Comparison of ENCODE assay signal across 25 mouse cellular contexts in the genomic region with DNA sequence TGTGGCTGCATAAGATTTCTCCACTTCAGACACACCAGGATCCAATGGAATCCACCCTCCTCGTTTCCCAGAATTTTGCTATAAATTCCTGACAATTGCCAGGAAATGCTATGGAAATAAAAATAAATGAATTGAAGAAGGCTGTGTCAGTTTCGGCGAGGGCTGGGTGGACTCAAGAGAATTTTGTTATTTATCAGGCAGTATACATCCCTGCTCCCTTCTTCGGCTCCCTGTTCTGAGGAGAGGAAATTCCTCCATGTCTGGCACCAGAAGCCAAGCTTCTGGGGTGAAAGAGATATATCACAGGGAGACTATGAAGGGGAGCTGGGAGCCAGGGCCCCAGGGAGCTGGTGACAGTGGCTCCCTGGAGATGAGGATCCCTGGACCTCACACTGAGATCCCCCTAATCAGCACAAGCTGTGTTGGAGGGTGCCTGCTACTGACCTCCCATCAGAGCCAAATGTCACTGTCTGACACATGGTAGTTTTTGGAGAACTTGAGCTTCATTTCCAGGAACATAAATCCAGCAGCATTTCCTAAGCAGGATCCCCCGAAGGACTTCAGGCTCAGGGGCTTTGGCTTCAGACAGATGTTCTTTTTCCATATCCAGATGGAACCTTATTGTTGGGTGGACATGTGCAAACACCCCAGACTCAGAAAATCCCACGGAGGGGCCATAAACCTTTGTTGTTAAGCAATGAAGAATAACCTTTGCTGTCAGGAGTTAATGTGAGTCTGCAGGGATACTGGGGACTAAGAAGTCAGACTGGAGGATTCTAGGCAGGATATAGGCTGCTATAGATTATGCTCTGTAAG.
DNase-seq lines count a peak whose midpoint lies in the region; TF ChIP-seq lines count a peak whose summit lies in the region.
"Had no signal": no experiment of that assay in that cellular context is flagged by ENCODE, and none has a peak within 500 bp of the region (broad histone marks: within the 10 kb centered on the region; RNA-seq: fewer than 3 reads in every experiment).

No protein-coding gene starts in this region.

- peak overlapping the region; percentile 65; the same call in 1 of the 2 replicates for H3K27ac ChIP-seq in embryonic fibroblast, embryonic 13.5 days (ENCODE audit: insufficient read depth, low read length)
- H3K27ac ChIP-seq: forebrain, embryonic 10.5 days; forebrain, embryonic 15.5 days; gastrocnemius, adult 2 months; heart, adult 2 months; hindbrain, embryonic 14.5 days; limb, embryonic 13.5 days; lung, embryonic 15.5 days had no signal

- DNase-seq in heart, adult 11 months: peak; percentile 72
- no peak for DNase-seq in heart, postnatal 14 days
- DNase-seq in kidney, postnatal 10 days: peak; percentile 53
- DNase-seq in kidney, postnatal 36 days: no peak
- peak; percentile 2 for DNase-seq in NIH3T3 (ENCODE audit: low read depth)
- DNase-seq in thymus, postnatal 4 days: no peak
- DNase-seq: adrenal gland, postnatal 14 days; cerebellum, adult 11 months; cerebellum, adult 9-10 months; gastrocnemius, adult 2 months; gastrocnemius, postnatal 36 days; heart, adult 2 months; lung, postnatal 36 days; midbrain, embryonic 14.5 days; right cerebral cortex, postnatal 14 days; thymus, adult 18-20 months; thymus, postnatal 36 days had no signal

- intact Hi-C loops in heart, postnatal 14 days (cut with DNase I): no loop called here

- no peak for TF ChIP-seq CTCF in embryonic fibroblast, embryonic 13.5 days (IDR thresholded peaks at IDR 0.05; ENCODE audit: borderline replicate concordance, insufficient read depth, low read length)

- no peak for TF ChIP-seq POLR2A in embryonic fibroblast, embryonic 13.5 days (IDR thresholded peaks at IDR 0.05; ENCODE audit: low read depth, low read length)

- no peaks in the 10 kb centered on the region for H3K4me1 ChIP-seq in embryonic fibroblast, embryonic 13.5 days (ENCODE audit: control insufficient read depth, insufficient read depth, low read length)
- H3K4me1 ChIP-seq: forebrain, embryonic 10.5 days; forebrain, embryonic 15.5 days; megakaryocyte, embryonic 14.5 days had no signal

- H3K4me3 ChIP-seq in embryonic fibroblast, embryonic 13.5 days (ENCODE audit: insufficient read depth, low read length): no peak overlapping the region
- H3K4me3 ChIP-seq: forebrain, embryonic 10.5 days; forebrain, embryonic 15.5 days; gastrocnemius, adult 2 months; heart, adult 2 months; heart, embryonic 12.5 days; limb, embryonic 13.5 days; lung, embryonic 15.5 days; megakaryocyte, embryonic 14.5 days had no signal

Comparison
In these comparisons a context has a peak if more than half of its experiments do, and no peak if none do; other contexts are left out.
1. DNase-seq: peak in heart, adult 11 months (single experiment), kidney, postnatal 10 days (single experiment) and NIH3T3 (single experiment); none in heart, postnatal 14 days (0 of 2), kidney, postnatal 36 days (0 of 2) and thymus, postnatal 4 days (single experiment).